Mouse (Mus musculus) cortical plate, adult 2 months (tissue): ENCODE measurements around the gene Ell. TPM values are rescaled to one million over a fixed set of nuclear protein-coding genes. Genes with fewer than 3 reads are reported as not detected.

Source experiments
- H3K27ac ChIP-seq: fragments of 200-500 bp; 2 replicates; pipeline ENCODE4 v1.5.1; 2012; ENCODE audit warnings: low read length, control low read depth, inconsistent platforms; ENCODE audit not compliant: insufficient read depth
- H3K4me1 ChIP-seq: fragments of 200-500 bp; 2 replicates; pipeline ENCODE4 v1.6.1; 2011; ENCODE audit warnings: low read length; ENCODE audit not compliant: control insufficient read depth, insufficient read depth
- H3K4me3 ChIP-seq: fragments of 200-500 bp; 2 replicates; pipeline ENCODE4 v1.5.1; 2011; ENCODE audit warnings: mild to moderate bottlenecking, low read length, control low read depth; ENCODE audit not compliant: insufficient read depth
- CTCF ChIP-seq: fragments of 200-500 bp; IDR thresholded peaks from 2 replicates; pipeline ENCODE4 v1.5.1; 2011; ENCODE audit warnings: mild to moderate bottlenecking, control low read depth, low read length; ENCODE audit not compliant: insufficient read depth; ENCODE audit errors: extremely low read depth
- POLR2A ChIP-seq: fragments of 200-500 bp; IDR thresholded peaks from 2 replicates; pipeline ENCODE4 v1.6.1; 2011; ENCODE audit warnings: mild to moderate bottlenecking, low read length, control low read depth; ENCODE audit not compliant: insufficient read depth; ENCODE audit errors: extremely low read depth
- polyA plus RNA-seq: library from polyadenylated mRNA; depleted of rRNA; stranded (reverse); fragments of >200 nt; gene quantifications from 2 replicates; pipeline ENCODE4 v1.2.3, GENCODE M21; 2012

Ell gene
- polyA plus RNA-seq, 1 experiment, result 23.9 TPM

DNA sequence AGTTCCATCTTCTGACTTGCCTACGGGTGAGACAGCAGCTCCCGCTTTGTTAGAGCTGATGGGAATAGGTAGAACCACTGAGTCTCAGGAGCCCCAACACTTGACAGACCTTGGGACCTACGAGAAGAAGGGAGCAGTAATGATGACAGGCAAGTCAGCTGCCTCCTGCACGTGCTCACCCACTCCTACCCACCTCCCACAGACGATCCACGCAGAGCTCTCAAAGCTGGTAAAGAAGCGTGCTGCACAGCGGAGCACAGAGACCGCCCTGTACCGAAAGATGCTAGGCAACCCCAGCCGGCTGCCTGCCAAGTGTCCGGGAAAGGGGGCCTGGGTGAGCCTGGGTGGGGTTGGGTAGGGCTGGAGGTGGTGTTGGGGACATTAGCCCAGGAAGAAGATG is 5.0 kb upstream of the Ell start:
- Histone ChIP-seq H3K4me1 (peaks cover 2% of the 10 kb centered on the region; the same call in 1 of the 2 replicates), H3K4me3 (no peak overlapping the region), H3K27ac (no peak overlapping the region)
- TF ChIP-seq CTCF, result no peak
- no peak for TF ChIP-seq POLR2A

DNA sequence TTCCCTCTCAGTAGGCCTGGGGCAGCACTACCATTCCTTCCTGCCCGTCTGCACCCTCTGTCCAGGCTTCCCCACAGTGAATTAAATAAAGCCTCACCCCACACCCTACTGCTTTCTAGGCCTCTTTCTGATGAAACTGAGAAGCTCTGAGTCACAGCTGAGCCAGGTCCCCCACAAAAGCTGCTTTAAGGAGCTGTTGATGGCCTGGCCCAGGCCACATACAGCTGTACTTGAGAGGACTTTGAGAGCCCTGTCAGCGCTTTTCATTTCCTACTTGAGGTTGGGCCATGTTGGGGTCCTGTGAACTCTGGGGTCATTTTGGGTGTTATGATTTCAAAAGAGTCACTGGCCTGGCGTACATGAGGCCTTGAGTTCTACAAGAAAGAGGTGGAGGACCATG is 4.0 kb upstream of the Ell start:
- no peak overlapping the region for H3K27ac ChIP-seq
- H3K4me3 ChIP-seq, result no peak overlapping the region
- TF ChIP-seq POLR2A, result no peak
- TF ChIP-seq CTCF, result no peak
- no peaks in the 10 kb centered on the region for H3K4me1 ChIP-seq

DNA sequence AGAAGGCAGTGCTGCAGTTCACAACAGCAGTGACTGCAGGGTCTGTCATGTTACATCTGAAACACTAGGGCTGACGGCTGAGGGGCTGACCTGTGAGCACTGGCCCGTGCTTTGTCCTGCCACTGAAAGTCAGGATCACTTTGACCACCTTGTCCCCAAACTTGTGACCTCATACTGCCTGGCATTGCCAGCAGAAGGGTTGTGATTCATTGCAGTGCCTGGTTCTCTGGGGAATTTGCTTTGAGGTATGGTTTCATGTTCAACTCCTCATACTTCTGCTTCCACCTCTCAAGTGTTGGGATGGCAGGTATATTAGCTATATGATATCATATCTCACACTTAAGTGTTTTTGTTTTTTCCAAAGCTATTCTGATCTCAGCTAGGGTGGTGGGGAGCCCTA is 3.6 kb upstream of the Ell start:
- no peak overlapping the region for H3K4me3 ChIP-seq
- TF ChIP-seq CTCF (no peak), POLR2A (no peak)
- no peaks in the 10 kb centered on the region for H3K4me1 ChIP-seq
- H3K27ac ChIP-seq, result no peak overlapping the region

DNA sequence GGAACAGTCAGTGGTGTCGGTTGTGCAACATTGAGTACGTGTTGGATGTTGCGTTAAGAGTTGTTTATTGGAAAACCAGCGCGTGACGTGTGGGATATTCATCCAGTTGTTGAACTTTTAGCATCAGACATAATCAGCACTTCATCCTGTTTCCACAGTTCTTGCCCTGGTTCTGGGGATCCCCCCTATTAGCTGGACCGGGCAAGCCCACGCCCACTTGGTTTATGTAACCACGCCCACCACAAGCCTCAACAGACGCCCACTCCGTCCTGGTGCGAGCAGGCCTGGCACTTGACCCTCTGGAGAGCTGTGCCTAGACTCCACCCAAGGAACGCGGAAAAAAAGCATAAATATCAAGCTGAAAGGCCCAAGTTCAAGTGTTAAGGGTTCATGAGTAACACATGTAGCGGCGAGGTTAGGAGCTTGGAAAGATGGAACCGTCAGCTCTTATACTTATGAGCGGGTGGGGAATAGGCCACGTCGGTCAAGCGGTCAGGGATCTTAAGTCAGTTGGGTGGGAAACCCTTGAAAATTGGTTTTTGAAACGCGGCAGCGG is 1.2 kb upstream of the Ell start:
- Histone ChIP-seq H3K27ac (no peak overlapping the region), H3K4me3 (peak overlapping the region; percentile 43), H3K4me1 (peaks cover 3% of the 10 kb centered on the region; the same call in 1 of the 2 replicates)
- TF ChIP-seq CTCF, result no peak
- no peak for TF ChIP-seq POLR2A

DNA sequence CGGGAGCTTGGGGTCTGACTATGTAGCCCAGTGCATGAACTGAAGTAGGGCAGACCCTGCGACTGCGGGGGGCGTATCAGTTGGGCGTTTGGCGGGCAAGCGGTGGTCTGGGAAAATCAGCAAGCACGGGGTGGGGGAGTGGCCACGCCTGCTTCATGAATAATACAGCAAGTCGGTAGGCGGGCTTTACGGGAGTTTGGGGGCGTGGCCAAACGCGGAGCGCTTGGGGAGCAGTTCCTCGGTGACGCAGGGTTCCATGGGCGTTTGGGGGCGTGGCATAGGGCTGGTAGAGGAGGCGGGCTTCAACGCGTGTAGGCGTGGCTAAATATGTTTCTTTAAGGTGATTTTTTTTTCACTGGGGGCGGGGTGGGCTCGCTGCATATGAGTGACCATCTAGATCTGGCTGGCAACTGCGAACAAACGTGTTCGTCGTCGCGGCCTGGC is 602 bp upstream of the Ell start:
- H3K4me3 ChIP-seq, result peak overlapping the region; percentile 43
- TF ChIP-seq POLR2A (no peak), CTCF (no peak)
- peak overlapping the region; percentile 58 for H3K27ac ChIP-seq
- H3K4me1 ChIP-seq, result peaks cover 3% of the 10 kb centered on the region; the same call in 1 of the 2 replicates

DNA sequence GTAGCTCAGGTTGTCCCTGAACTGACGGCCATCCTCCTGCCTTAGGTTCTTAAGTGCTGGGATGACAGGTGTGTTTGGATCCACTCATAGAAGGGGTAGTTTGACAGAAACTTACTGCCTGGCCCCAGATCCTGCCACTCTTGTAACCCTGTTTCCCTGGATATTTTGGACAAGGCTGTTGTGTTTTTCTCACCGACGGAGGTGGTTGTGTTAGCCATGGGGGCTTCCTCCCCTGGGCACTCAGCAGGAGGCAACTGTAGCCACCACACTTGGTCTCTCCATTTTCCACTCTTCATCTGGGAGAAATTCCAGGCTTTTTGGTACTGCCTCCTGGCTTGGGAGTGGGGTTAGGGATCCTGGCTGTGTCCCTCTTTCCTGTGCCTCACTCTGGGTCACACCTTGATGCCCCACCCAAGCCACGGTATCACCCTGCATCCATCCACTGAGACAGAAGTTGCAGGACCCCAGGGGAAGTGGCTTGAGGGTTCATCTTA is 803 bp downstream of the Ell start:
- Histone ChIP-seq H3K27ac (0 out of 2 replicates have a peak overlapping the region, but pooled peaks have one; percentile 16), H3K4me1 (peaks cover 6% of the 10 kb centered on the region; the same call in 1 of the 2 replicates), H3K4me3 (peak overlapping the region; percentile 43)
- TF ChIP-seq POLR2A (no peak), CTCF (no peak)

DNA sequence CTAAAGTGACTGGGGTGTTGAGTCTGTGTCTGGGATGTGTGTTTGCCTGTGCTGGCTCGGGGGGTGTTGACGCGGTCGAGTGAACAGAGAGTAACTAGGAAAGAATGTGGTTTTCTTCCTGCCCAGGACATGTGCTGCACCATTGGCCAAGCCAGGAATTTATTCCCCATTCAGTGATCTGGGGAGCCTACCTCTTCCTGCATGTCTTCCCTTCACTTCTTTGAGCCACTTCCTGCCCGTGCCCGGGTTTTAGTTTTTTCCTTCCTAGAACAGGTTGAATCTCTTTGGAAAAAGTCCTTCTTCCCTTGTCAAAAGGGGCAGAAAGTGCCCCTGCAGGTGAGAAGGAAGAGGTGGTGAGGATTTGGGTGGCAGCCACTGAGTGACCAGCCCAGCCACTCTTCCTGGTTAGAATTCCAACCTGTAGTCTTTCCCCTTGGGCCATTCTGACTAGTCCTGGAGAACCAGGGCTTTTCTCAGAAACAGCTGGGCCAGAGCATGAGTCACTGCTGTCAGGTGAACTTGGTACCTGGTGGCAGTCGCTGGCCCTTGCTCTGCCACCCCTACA is 1.3 kb downstream of the Ell start:
- peak overlapping the region; percentile 43 for H3K4me3 ChIP-seq
- H3K4me1 ChIP-seq, result peaks cover 8% of the 10 kb centered on the region; the same call in 1 of the 2 replicates
- TF ChIP-seq POLR2A (no peak), CTCF (no peak)
- no peak overlapping the region for H3K27ac ChIP-seq

DNA sequence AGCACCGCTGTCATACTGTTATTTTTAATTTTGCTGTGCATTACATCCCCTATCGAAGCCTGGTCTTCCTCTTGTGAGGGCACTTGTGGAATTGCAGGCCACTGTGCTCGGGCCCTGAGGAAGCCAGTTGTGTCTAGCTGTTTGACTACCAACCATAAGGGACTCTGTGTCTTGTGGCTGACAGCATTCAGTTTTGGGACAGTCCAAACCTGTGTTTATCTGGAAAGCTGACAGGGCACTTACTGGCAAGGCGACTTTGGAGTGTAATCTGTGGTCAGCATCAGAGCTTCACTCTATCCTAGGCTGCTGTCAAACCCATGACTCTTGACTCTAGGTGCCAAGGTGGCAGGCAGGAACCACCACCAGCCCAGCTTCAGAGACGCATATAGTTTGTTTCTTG is 1.8 kb downstream of the Ell start:
- H3K4me3 ChIP-seq, result peak overlapping the region; percentile 43; the same call in 1 of the 2 replicates
- no peak for TF ChIP-seq CTCF
- TF ChIP-seq POLR2A, result no peak
- no peak overlapping the region for H3K27ac ChIP-seq
- peaks cover 8% of the 10 kb centered on the region; the same call in 1 of the 2 replicates for H3K4me1 ChIP-seq

DNA sequence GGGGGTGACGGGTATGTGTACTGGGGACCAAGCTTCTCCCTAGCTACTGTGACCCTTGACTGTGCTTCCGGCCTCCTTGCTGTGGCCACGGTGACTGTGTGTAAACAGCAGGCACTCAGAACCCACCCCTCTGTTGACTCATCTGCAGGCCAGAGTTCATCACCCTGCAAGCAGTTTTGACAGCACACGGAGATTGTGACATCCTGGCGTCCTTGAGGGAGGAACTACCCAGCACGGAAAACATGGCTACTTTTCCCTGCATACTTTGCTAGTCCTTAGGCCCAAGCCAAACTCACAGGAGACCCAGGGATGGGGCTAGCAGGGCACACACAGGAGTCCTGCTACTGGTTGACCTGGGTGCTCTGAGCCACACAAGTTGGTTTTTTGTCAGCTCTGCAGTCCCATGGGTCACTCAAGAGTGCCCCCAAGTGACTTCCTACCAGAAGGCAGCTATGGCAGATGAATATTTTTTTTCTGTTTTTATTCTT is 5.0 kb downstream of the Ell start:
- TF ChIP-seq CTCF (peak; percentile 45; the same call in 1 of the 2 replicates), POLR2A (no peak)
- H3K27ac ChIP-seq, result no peak overlapping the region
- no peak overlapping the region for H3K4me3 ChIP-seq
- peaks cover 8% of the 10 kb centered on the region; the same call in 1 of the 2 replicates for H3K4me1 ChIP-seq

DNA sequence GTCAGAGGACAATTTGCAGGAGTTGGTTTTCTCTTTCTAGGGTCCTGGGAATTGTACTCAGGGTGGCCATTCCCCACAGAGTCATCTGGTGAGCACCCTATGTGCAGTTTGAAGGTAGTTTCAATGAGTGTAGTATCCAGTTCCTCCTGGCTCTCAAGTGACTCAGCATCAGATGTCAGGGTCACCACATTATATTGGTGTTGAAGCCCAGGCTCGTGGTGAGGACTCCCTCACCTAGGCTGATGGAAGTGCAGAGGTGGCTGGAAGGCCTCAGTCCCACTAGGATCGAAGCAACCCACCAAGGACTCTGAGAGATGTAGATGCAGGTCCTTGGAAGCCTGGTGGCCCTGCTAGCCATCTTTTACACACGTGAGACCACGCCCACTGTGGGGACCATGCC is 7.2 kb downstream of the Ell start:
- H3K4me1 ChIP-seq, result peaks cover 12% of the 10 kb centered on the region; the same call in 1 of the 2 replicates
- H3K4me3 ChIP-seq, result no peak overlapping the region
- H3K27ac ChIP-seq, result no peak overlapping the region
- TF ChIP-seq CTCF (no peak), POLR2A (no peak)
